Mouse (Mus musculus) midbrain, embryonic 15.5 days (tissue): ENCODE measurements around the gene Rrp1. TPM values are rescaled to one million over a fixed set of nuclear protein-coding genes. Genes with fewer than 3 reads are reported as not detected.
"Not testable (repeated sequence)": the region's sequence is repeated elsewhere in the genome, so short reads cannot be mapped to it uniquely, and the experiment has no call there.

Experiments
- ATAC-seq: fragments of 200-750 bp; cut with Nextera tagmentation; replicated peaks from 2 replicates; pipeline ENCODE4 v1.8.0; 2017; ENCODE audit warnings: moderate TSS enrichment
- H3K27ac ChIP-seq: fragments of 300-500 bp; sonication (generic); 2 replicates; pipeline ENCODE4 v1.5.1; 2015; ENCODE audit warnings: mild to moderate bottlenecking, inconsistent platforms
- H3K27me3 ChIP-seq: fragments of 300-500 bp; sonication (generic); replicated peaks from 2 replicates; pipeline ENCODE4 v1.6.1; 2015; ENCODE audit warnings: inconsistent platforms
- H3K36me3 ChIP-seq: fragments of 300-500 bp; sonication (generic); replicated peaks from 2 replicates; pipeline ENCODE4 v1.6.1; 2015; ENCODE audit warnings: inconsistent platforms
- H3K4me1 ChIP-seq: fragments of 300-500 bp; sonication (generic); 2 replicates; pipeline ENCODE4 v1.6.1; 2015; ENCODE audit warnings: inconsistent platforms
- H3K4me2 ChIP-seq: fragments of 300-500 bp; sonication (generic); 2 replicates; pipeline ENCODE4 v1.6.1; 2015; ENCODE audit warnings: inconsistent platforms, mild to moderate bottlenecking, moderate library complexity
- H3K4me3 ChIP-seq: fragments of 300-500 bp; sonication (generic); 2 replicates; pipeline ENCODE4 v1.5.1; 2015; ENCODE audit warnings: mild to moderate bottlenecking, inconsistent platforms
- H3K9ac ChIP-seq: fragments of 300-500 bp; sonication (generic); 2 replicates; pipeline ENCODE4 v1.6.1; 2015; ENCODE audit warnings: mild to moderate bottlenecking, inconsistent platforms
- H3K9me3 ChIP-seq: fragments of 300-500 bp; sonication (generic); 2 replicates; pipeline ENCODE4 v1.6.1; 2016; ENCODE audit warnings: inconsistent platforms
- WGBS: fragments of 180-500 bp; shearing (Covaris S2); methylation state at CpG from one replicate; pipeline ENCODE4 v1.1.7; 2015; ENCODE audit warnings: mixed read lengths; 5-methylcytosine and 5-hydroxymethylcytosine counted together
- polyA plus RNA-seq: library from polyadenylated mRNA; unstranded; fragments of >200 nt; fragmentation: Nextera tagmentation; extraction: Ambion mirVana; gene quantifications from 2 replicates; pipeline ENCODE4 v1.2.1, GENCODE M21; 2015

Rrp1 gene
- polyA plus RNA-seq, 1 experiment from 2014 or later, result 419 TPM

DNA sequence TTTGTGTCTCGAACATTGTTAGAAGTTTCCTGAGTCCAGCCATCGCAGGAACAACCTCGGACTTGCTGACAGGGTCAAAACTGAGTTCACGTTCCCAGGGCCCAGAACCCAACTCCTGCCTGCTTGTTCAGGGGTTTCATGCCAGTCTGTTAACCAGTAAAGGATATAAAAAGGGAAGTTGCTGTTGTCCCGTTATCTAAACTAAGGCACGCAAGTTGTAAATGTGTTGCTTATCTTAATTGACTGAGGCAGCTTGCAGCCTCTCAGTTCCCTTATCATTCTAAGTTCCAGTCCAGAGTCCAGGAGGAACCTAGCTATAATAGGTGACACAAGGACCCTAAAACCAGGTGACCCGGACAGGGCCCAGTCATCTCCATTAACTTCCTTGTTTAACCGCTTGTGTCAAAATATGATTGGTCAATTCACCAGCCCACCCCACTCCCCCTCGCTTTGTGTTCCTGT lies 46.0 kb downstream of the Rrp1 start:
- H3K27me3 ChIP-seq, result no peaks in the 10 kb centered on the region
- no peaks in the 10 kb centered on the region for H3K9me3 ChIP-seq
- no peaks in the 10 kb centered on the region for H3K36me3 ChIP-seq
- no peak overlapping the region for H3K4me3 ChIP-seq
- no peak overlapping the region for H3K4me2 ChIP-seq
- no peak for ATAC-seq
- no peaks in the 10 kb centered on the region for H3K4me1 ChIP-seq
- no peak overlapping the region for H3K27ac ChIP-seq
- WGBS, result 76% methylated on average over 9 of the region's 9 CpGs
- H3K9ac ChIP-seq, result no peak overlapping the region

- H3K4me3 ChIP-seq, result no peak overlapping the region
Measured at GRCm38 (mm10) chr10:78366195-78366834, 46.5 kb downstream of the Rrp1 start.

DNA sequence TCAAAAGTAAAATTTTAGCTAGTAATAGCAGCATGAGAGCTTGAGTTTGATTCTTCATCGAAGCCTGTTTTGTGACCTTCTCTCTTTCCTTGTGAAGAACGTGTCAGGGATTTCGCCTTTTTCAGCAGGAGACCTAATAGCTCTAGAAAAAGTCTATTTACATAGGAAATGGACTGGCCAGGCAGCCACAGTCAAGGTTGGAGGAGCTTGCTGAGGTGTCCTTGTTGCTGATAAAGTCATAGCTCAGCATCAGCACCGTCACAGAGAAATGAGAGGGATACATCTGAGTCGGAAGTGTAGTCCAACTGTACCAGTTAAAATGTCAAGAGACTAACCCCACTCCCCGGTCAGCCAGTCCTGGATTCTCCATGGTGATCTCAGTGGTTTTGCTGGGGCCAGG lies 47.3 kb downstream of the Rrp1 start:
- no peak overlapping the region for H3K9ac ChIP-seq
- H3K4me3 ChIP-seq, result no peak overlapping the region
- no peaks in the 10 kb centered on the region for H3K4me1 ChIP-seq
- no peaks in the 10 kb centered on the region for H3K27me3 ChIP-seq
- H3K4me2 ChIP-seq, result no peak overlapping the region
- no peak overlapping the region for H3K27ac ChIP-seq
- H3K9me3 ChIP-seq, result no peaks in the 10 kb centered on the region
- 88% methylated on average over 6 of the region's 6 CpGs for WGBS
- H3K36me3 ChIP-seq, result no peaks in the 10 kb centered on the region
- ATAC-seq, result no peak

More at GRCm38 (mm10) chr10:78366195-78366834, 46.5 kb downstream of the Rrp1 start:
- no peaks in the 10 kb centered on the region for H3K4me1 ChIP-seq
- H3K9ac ChIP-seq, result no peak overlapping the region
- H3K9me3 ChIP-seq, result no peaks in the 10 kb centered on the region
- WGBS, result 48% methylated on average over 5 of the region's 5 CpGs
- H3K36me3 ChIP-seq, result no peaks in the 10 kb centered on the region
- H3K27me3 ChIP-seq, result no peaks in the 10 kb centered on the region
- H3K27ac ChIP-seq, result no peak overlapping the region
- no peak for ATAC-seq
- no peak overlapping the region for H3K4me2 ChIP-seq

DNA sequence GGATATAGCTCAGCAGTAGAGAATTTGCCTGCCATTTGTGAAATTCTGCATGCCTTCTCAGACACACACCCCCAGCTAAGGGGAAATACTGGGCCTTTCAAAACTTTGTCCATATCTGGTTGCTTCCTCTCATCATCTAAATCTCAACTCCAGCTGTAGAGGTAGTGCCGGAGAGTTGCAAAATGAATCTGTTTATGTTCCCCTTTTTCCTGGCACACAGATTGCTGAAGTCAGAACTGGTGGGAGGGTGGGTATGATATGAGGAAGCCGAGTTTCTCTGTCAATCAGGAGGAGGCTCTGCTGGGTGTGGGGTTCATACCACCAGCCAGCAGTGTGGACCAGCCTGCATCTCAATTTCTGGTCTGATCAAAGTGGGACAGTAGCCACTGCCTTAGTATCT lies 48.7 kb downstream of the Rrp1 start:
- no peak for ATAC-seq
- no peak overlapping the region for H3K4me2 ChIP-seq
- no peaks in the 10 kb centered on the region for H3K9me3 ChIP-seq
- no peaks in the 10 kb centered on the region for H3K27me3 ChIP-seq
- H3K36me3 ChIP-seq, result no peaks in the 10 kb centered on the region
- H3K4me3 ChIP-seq, result no peak overlapping the region
- H3K27ac ChIP-seq, result no peak overlapping the region
- WGBS, result 72% methylated on average over 2 of the region's 2 CpGs
- H3K4me1 ChIP-seq, result no peaks in the 10 kb centered on the region
- H3K9ac ChIP-seq, result no peak overlapping the region

- 91% methylated on average over 6 of the region's 6 CpGs for WGBS
- no peak for ATAC-seq
- no peaks in the 10 kb centered on the region for H3K27me3 ChIP-seq
- H3K4me3 ChIP-seq, result no peak overlapping the region
- no peak overlapping the region for H3K9ac ChIP-seq
- H3K27ac ChIP-seq, result no peak overlapping the region
- no peaks in the 10 kb centered on the region for H3K36me3 ChIP-seq
- H3K9me3 ChIP-seq, result no peaks in the 10 kb centered on the region
- no peak overlapping the region for H3K4me2 ChIP-seq
- H3K4me1 ChIP-seq, result no peaks in the 10 kb centered on the region
Measured at GRCm38 (mm10) chr10:78363366-78363765, 49.5 kb downstream of the Rrp1 start.

- H3K4me2 ChIP-seq, result no peak overlapping the region
- no peaks in the 10 kb centered on the region for H3K27me3 ChIP-seq
- 84% methylated on average over 2 of the region's 2 CpGs for WGBS
- H3K27ac ChIP-seq, result no peak overlapping the region
- no peaks in the 10 kb centered on the region for H3K4me1 ChIP-seq
- no peak overlapping the region for H3K9ac ChIP-seq
- H3K36me3 ChIP-seq, result no peaks in the 10 kb centered on the region
- no peak overlapping the region for H3K4me3 ChIP-seq
- no peak for ATAC-seq
- no peaks in the 10 kb centered on the region for H3K9me3 ChIP-seq
Measured at GRCm38 (mm10) chr10:78361951-78362350, 50.9 kb downstream of the Rrp1 start.

DNA sequence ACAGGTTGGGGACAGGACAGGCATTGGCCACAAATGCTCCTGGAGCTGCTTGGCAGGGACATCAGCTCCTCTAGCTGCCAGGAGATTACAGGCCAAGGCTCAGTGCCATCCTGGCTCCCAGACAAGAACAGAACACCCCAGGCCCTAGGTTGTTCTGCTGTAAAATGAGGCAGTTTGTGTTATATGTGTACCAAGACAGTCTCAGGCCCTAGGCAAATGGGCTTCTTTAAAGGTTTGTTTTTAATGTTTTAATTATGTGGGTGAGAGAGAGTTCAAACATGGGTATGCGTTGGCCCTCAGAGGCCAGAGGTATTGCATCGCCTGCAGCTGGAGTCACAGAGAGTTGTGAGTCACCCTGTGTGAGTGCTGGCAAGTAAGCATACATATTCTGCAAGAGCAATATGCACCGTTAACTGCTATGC lies 52.5 kb downstream of the Rrp1 start:
- Histone ChIP-seq H3K36me3 (no peaks in the 10 kb centered on the region), H3K27ac (no peak overlapping the region), H3K4me1 (no peaks in the 10 kb centered on the region), H3K9ac (no peak overlapping the region), H3K4me3 (no peak overlapping the region), H3K9me3 (no peaks in the 10 kb centered on the region), H3K4me2 (no peak overlapping the region), H3K27me3 (no peaks in the 10 kb centered on the region)
- WGBS, result 86% methylated on average over 3 of the region's 3 CpGs
- no peak for ATAC-seq

GRCm38 (mm10) chr10:78358999-78359398 lies 53.8 kb downstream of the Rrp1 start:
- not testable (repeated sequence) for H3K27me3 ChIP-seq, H3K27ac ChIP-seq, H3K4me1 ChIP-seq, H3K36me3 ChIP-seq, ATAC-seq, H3K9me3 ChIP-seq, H3K4me3 ChIP-seq, H3K4me2 ChIP-seq, H3K9ac ChIP-seq
- 92% methylated on average over 3 of the region's 3 CpGs for WGBS

- H3K4me1 ChIP-seq, result no peaks in the 10 kb centered on the region
- H3K9ac ChIP-seq, result no peak overlapping the region
- H3K4me3 ChIP-seq, result no peak overlapping the region
- 93% methylated on average over 4 of the region's 4 CpGs for WGBS
- no peaks in the 10 kb centered on the region for H3K27me3 ChIP-seq
- no peak overlapping the region for H3K27ac ChIP-seq
- H3K36me3 ChIP-seq, result no peaks in the 10 kb centered on the region
- H3K9me3 ChIP-seq, result no peaks in the 10 kb centered on the region
- H3K4me2 ChIP-seq, result no peak overlapping the region
- no peak for ATAC-seq
Measured at GRCm38 (mm10) chr10:78358266-78358665, 54.6 kb downstream of the Rrp1 start.

- peaks cover 2% of the 10 kb centered on the region; the same call in 1 of the 2 replicates for H3K4me1 ChIP-seq
- H3K4me3 ChIP-seq, result no peak overlapping the region
- no peak for ATAC-seq
- H3K27ac ChIP-seq, result no peak overlapping the region
- H3K36me3 ChIP-seq, result no peaks in the 10 kb centered on the region
- no peaks in the 10 kb centered on the region for H3K27me3 ChIP-seq
- WGBS, result 86% methylated on average over 5 of the region's 5 CpGs
- no peak overlapping the region for H3K4me2 ChIP-seq
- no peak overlapping the region for H3K9ac ChIP-seq
- H3K9me3 ChIP-seq, result no peaks in the 10 kb centered on the region
Measured at GRCm38 (mm10) chr10:78357742-78358141, 55.1 kb downstream of the Rrp1 start.

DNA sequence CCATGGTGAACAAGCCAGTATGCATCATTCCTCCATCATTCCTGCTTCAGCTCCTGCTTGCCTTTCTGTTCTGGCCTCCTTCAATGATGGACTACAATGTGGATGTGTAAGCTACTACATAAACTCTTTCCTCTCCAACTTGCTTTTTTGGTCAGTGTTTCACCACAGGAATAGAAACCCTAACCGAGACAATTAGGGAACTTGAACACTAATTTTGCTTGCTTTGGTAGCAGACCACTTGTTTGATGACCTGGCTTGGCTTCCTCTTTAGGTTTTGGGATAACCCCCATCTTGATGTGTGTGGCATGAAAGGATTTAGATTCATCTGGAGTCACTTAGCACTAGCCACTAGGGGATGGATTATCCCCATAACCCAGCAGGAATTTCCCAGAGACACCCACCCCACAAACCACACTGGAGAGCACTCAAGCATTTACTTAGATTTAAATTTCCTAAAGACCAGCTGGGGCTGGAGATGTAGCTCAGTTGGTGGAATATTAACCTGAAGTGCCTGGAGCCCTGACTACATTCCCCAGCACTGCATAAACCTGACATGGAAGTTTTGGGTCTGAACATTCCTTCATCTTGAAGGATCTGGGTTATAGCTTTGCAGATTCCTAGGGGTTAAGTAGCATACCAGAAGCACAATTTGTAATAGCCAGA lies 56.8 kb downstream of the Rrp1 start:
- H3K4me2 ChIP-seq, result no peak overlapping the region
- H3K9ac ChIP-seq, result no peak overlapping the region
- no peaks in the 10 kb centered on the region for H3K27me3 ChIP-seq
- H3K36me3 ChIP-seq, result no peaks in the 10 kb centered on the region
- 81% methylated on average over 1 of the region's 1 CpGs for WGBS
- peaks cover 10% of the 10 kb centered on the region for H3K4me1 ChIP-seq
- no peak overlapping the region for H3K27ac ChIP-seq
- ATAC-seq, result no peak
- H3K9me3 ChIP-seq, result no peaks in the 10 kb centered on the region
- no peak overlapping the region for H3K4me3 ChIP-seq

- Histone ChIP-seq H3K27me3 (no peaks in the 10 kb centered on the region), H3K36me3 (no peaks in the 10 kb centered on the region), H3K4me2 (peak overlapping the region; percentile 81; the same call in 1 of the 2 replicates), H3K9me3 (no peaks in the 10 kb centered on the region), H3K4me1 (peaks cover 30% of the 10 kb centered on the region), H3K9ac (no peak overlapping the region), H3K27ac (no peak overlapping the region), H3K4me3 (no peak overlapping the region)
- WGBS, result 75% methylated on average over 4 of the region's 4 CpGs
- ATAC-seq, result no peak
Measured at GRCm38 (mm10) chr10:78353196-78353595, 59.6 kb downstream of the Rrp1 start.

GRCm38 (mm10) chr10:78352666-78353030 lies 60.2 kb downstream of the Rrp1 start:
- peaks cover 30% of the 10 kb centered on the region for H3K4me1 ChIP-seq
- H3K9me3 ChIP-seq, result no peaks in the 10 kb centered on the region
- WGBS, result 21% methylated on average over 8 of the region's 8 CpGs
- peak overlapping the region; percentile 81 for H3K4me2 ChIP-seq
- peak overlapping the region; percentile 70 for H3K4me3 ChIP-seq
- H3K27ac ChIP-seq, result peak overlapping the region; percentile 80
- peak; percentile 57 for ATAC-seq
- H3K36me3 ChIP-seq, result no peaks in the 10 kb centered on the region
- H3K27me3 ChIP-seq, result no peaks in the 10 kb centered on the region
- peak overlapping the region; percentile 91 for H3K9ac ChIP-seq
